Mouse (Mus musculus): ENCODE measurements around the gene Slc9a8. TPM values are rescaled to one million over a fixed set of nuclear protein-coding genes. Genes with fewer than 3 reads are reported as not detected.

The Slc9a8 gene
- total and polyA plus RNA-seq, 2 experiments: 14.9 to 34.2 TPM

GRCm38 (mm10) chr2:167519606-167520252 is 98.2 kb downstream of the Slc9a8 start:
- peaks cover 18% of the 10 kb centered on the region for H3K36me3 ChIP-seq (ENCODE audit: control insufficient read depth, insufficient read depth, low read length)
- no peak overlapping the region for H3K9ac ChIP-seq (ENCODE audit: low read depth, low read length)
- H3K27ac ChIP-seq (replicated peaks; ENCODE audit: insufficient read depth, low read depth, low read length): no peak overlapping the region
- H3K4me3 ChIP-seq (ENCODE audit: insufficient read depth, low read depth, low read length): no peak overlapping the region
- H3K4me1 ChIP-seq (ENCODE audit: control insufficient read depth, insufficient read depth, low read length): no peaks in the 10 kb centered on the region
- TF ChIP-seq POLR2A (IDR thresholded peaks at IDR 0.05; ENCODE audit: extremely low read depth, insufficient read depth, low read length) (no peak), CTCF (IDR thresholded peaks at IDR 0.05; ENCODE audit: low read depth, low read length) (0 out of 2 replicates have a peak, but pooled peaks have one; percentile 3)
- DNase-seq (ENCODE audit: extremely low read depth, low read depth, low spot score): no peak
- 90% methylated on average over 5 of the region's 5 CpGs for WGBS
- no peaks in the 10 kb centered on the region for H3K79me2 ChIP-seq (ENCODE audit: control insufficient read depth, insufficient read depth, low read length)
- H3K27me3 ChIP-seq (ENCODE audit: control insufficient read depth, insufficient read depth, low read length): no peaks in the 10 kb centered on the region

Other genes starting within 250 kb of the Slc9a8 start
- 0.81 and 0.83 TPM in 2 replicates for gene Kcnb1, start 231.6 kb upstream of the Slc9a8 start, total RNA-seq (2014; rRNA removed)
- 0.32 and 0.60 TPM in 2 replicates for gene Kcnb1, start 231.6 kb upstream of the Slc9a8 start, polyA plus RNA-seq (2012; rRNA removed)
- gene Ptgis, start 181.1 kb upstream of the Slc9a8 start, total RNA-seq (2014; rRNA removed): 1.0 and 1.1 TPM in 2 replicates
- 1.4 and 3.1 TPM in 2 replicates for gene Ptgis, start 181.1 kb upstream of the Slc9a8 start, polyA plus RNA-seq (2012; rRNA removed)
- 8.1 and 17.7 TPM in 2 replicates for gene B4galt5, start 72.5 kb upstream of the Slc9a8 start, total RNA-seq (2014; rRNA removed)
- 14.9 and 15.7 TPM in 2 replicates for gene B4galt5, start 72.5 kb upstream of the Slc9a8 start, polyA plus RNA-seq (2012; rRNA removed)
- 44.3 and 55.0 TPM in 2 replicates for gene Rnf114, start 70.9 kb downstream of the Slc9a8 start, total RNA-seq (2014; rRNA removed)
- gene Rnf114, start 70.9 kb downstream of the Slc9a8 start, polyA plus RNA-seq (2012; rRNA removed): 71.0 and 71.9 TPM in 2 replicates
- 2.5 and 3.1 TPM in 2 replicates for gene Spata2, start 71.2 kb downstream of the Slc9a8 start, total RNA-seq (2014; rRNA removed)
- 9.6 and 10.7 TPM in 2 replicates for gene Spata2, start 71.2 kb downstream of the Slc9a8 start, polyA plus RNA-seq (2012; rRNA removed)
- 0.13 and 0.18 TPM in 2 replicates for gene Snai1, start 116.5 kb downstream of the Slc9a8 start, total RNA-seq (2014; rRNA removed)
- 2.2 and 2.7 TPM in 2 replicates for gene Snai1, start 116.5 kb downstream of the Slc9a8 start, polyA plus RNA-seq (2012; rRNA removed)
- gene Ube2v1, start 210.4 kb downstream of the Slc9a8 start, total RNA-seq (2014; rRNA removed): 26.2 and 34.5 TPM in 2 replicates
- 69.9 and 75.2 TPM in 2 replicates for gene Ube2v1, start 210.4 kb downstream of the Slc9a8 start, polyA plus RNA-seq (2012; rRNA removed)
- not detected in 2 replicates for gene Gm20431, start 239.8 kb downstream of the Slc9a8 start, total RNA-seq (2014; rRNA removed)
- 10.6 and 10.8 TPM in 2 replicates for gene Gm20431, start 239.8 kb downstream of the Slc9a8 start, polyA plus RNA-seq (2012; rRNA removed)

All from liver, adult 2 months (tissue).